Mouse (Mus musculus) hindbrain, embryonic 11.5 days (tissue): ENCODE results near the gene Pard3b. TPM values are rescaled to one million over a fixed set of nuclear protein-coding genes. Genes with fewer than 3 reads are reported as not detected.

Source experiments
- ATAC-seq: fragments of 200-750 bp; cut with Nextera tagmentation; 2 replicates; pipeline ENCODE4 v1.8.0; 2017; ENCODE audit warnings: mild to moderate bottlenecking, moderate TSS enrichment, moderate library complexity; ENCODE audit not compliant: low FRiP score
- DNase-seq: peaks from one replicate; pipeline ENCODE4 v3.0.0-alpha.2; 2015; ENCODE audit warnings: low spot score
- H3K27ac ChIP-seq: fragments of 300-500 bp; sonication (generic); 2 replicates; pipeline ENCODE4 v1.5.1; 2014; ENCODE audit warnings: mild to moderate bottlenecking, low read depth, low read length
- H3K27me3 ChIP-seq: fragments of 300-500 bp; sonication (generic); 2 replicates; pipeline ENCODE4 v1.6.1; 2014; ENCODE audit warnings: mild to moderate bottlenecking, low read length, moderate library complexity, mixed read lengths; ENCODE audit not compliant: control insufficient read depth, insufficient read depth
- H3K36me3 ChIP-seq: fragments of 300-500 bp; sonication (generic); 2 replicates; pipeline ENCODE4 v1.6.1; 2014; ENCODE audit warnings: mild to moderate bottlenecking, low read length, moderate library complexity, mixed read lengths; ENCODE audit not compliant: control insufficient read depth, insufficient read depth
- H3K4me1 ChIP-seq: fragments of 300-500 bp; sonication (generic); replicated peaks from 2 replicates; pipeline ENCODE4 v1.6.1; 2014; ENCODE audit warnings: low read length, mixed read lengths; ENCODE audit not compliant: control insufficient read depth, insufficient read depth
- H3K4me2 ChIP-seq: fragments of 300-500 bp; sonication (generic); replicated peaks from 2 replicates; pipeline ENCODE4 v1.6.1; 2014; ENCODE audit warnings: mild to moderate bottlenecking, low read depth, low read length
- H3K4me3 ChIP-seq: fragments of 300-500 bp; sonication (generic); 2 replicates; pipeline ENCODE4 v1.5.1; 2014; ENCODE audit warnings: low read depth, low read length
- H3K9ac ChIP-seq: fragments of 300-500 bp; sonication (generic); 2 replicates; pipeline ENCODE4 v1.6.1; 2014; ENCODE audit warnings: low read depth, low read length
- H3K9me3 ChIP-seq: fragments of 300-500 bp; sonication (generic); 2 replicates; pipeline ENCODE4 v1.6.1; 2016; ENCODE audit warnings: low read length; ENCODE audit not compliant: control insufficient read depth
- WGBS: fragments of 180-500 bp; shearing (Covaris S2); extraction: QIAGEN DNeasy Blood & Tissue Kit; methylation state at CpG from one replicate; pipeline ENCODE4 v1.1.7; 2014; 5-methylcytosine and 5-hydroxymethylcytosine counted together
- polyA plus RNA-seq: library from polyadenylated mRNA; unstranded; fragments of >200 nt; fragmentation: Nextera tagmentation; extraction: Ambion mirVana; gene quantifications from 2 replicates; pipeline ENCODE4 v1.2.1, GENCODE M21; 2014

The Pard3b gene
- polyA plus RNA-seq, 1 experiment from 2014 or later, result 16.8 TPM

- Histone ChIP-seq H3K36me3 (no peaks in the 10 kb centered on the region), H3K27me3 (no peaks in the 10 kb centered on the region), H3K4me2 (no peak overlapping the region), H3K4me1 (no peaks in the 10 kb centered on the region), H3K9me3 (no peaks in the 10 kb centered on the region), H3K27ac (no peak overlapping the region), H3K9ac (no peak overlapping the region), H3K4me3 (no peak overlapping the region)
- WGBS, result 67% methylated on average over 5 of the region's 5 CpGs
- no peak for DNase-seq
- no peak for ATAC-seq
Measured at GRCm38 (mm10) chr1:61925541-61925940, 286.9 kb downstream of the Pard3b start.

GRCm38 (mm10) chr1:61928131-61928761 lies 289.6 kb downstream of the Pard3b start:
- no peaks in the 10 kb centered on the region for H3K9me3 ChIP-seq
- WGBS, result 57% methylated on average over 7 of the region's 7 CpGs
- H3K4me3 ChIP-seq, result no peak overlapping the region
- H3K4me1 ChIP-seq, result no peaks in the 10 kb centered on the region
- no peaks in the 10 kb centered on the region for H3K36me3 ChIP-seq
- ATAC-seq (no peak), DNase-seq (no peak)
- no peak overlapping the region for H3K27ac ChIP-seq
- H3K27me3 ChIP-seq, result no peaks in the 10 kb centered on the region
- H3K4me2 ChIP-seq, result no peak overlapping the region
- H3K9ac ChIP-seq, result no peak overlapping the region

GRCm38 (mm10) chr1:61933574-61933973 lies 294.9 kb downstream of the Pard3b start:
- ATAC-seq, result no peak
- no peak overlapping the region for H3K9ac ChIP-seq
- no peak for DNase-seq
- H3K27me3 ChIP-seq, result no peaks in the 10 kb centered on the region
- no peaks in the 10 kb centered on the region for H3K9me3 ChIP-seq
- no peak overlapping the region for H3K4me2 ChIP-seq
- H3K27ac ChIP-seq, result no peak overlapping the region
- WGBS, result 82% methylated on average over 2 of the region's 2 CpGs
- H3K36me3 ChIP-seq, result no peaks in the 10 kb centered on the region
- H3K4me1 ChIP-seq, result no peaks in the 10 kb centered on the region
- H3K4me3 ChIP-seq, result no peak overlapping the region

GRCm38 (mm10) chr1:61934760-61935159 lies 296.1 kb downstream of the Pard3b start:
- Histone ChIP-seq H3K9ac (no peak overlapping the region), H3K36me3 (no peaks in the 10 kb centered on the region), H3K4me1 (no peaks in the 10 kb centered on the region), H3K27me3 (no peaks in the 10 kb centered on the region), H3K4me2 (no peak overlapping the region), H3K9me3 (no peaks in the 10 kb centered on the region), H3K4me3 (no peak overlapping the region), H3K27ac (no peak overlapping the region)
- no peak for DNase-seq
- ATAC-seq, result no peak
- whole genome bisulfite sequencing, result 84% methylated on average over 4 of the region's 4 CpGs

GRCm38 (mm10) chr1:61939882-61940281 lies 301.3 kb downstream of the Pard3b start:
- no peak for ATAC-seq

GRCm38 (mm10) chr1:61961533-61961932 lies 322.9 kb downstream of the Pard3b start:
- H3K9ac ChIP-seq, result no peak overlapping the region
- no peaks in the 10 kb centered on the region for H3K27me3 ChIP-seq
- DNase-seq (no peak), ATAC-seq (no peak)
- H3K4me1 ChIP-seq, result no peaks in the 10 kb centered on the region
- no peak overlapping the region for H3K4me3 ChIP-seq
- H3K9me3 ChIP-seq, result no peaks in the 10 kb centered on the region
- H3K36me3 ChIP-seq, result no peaks in the 10 kb centered on the region
- no peak overlapping the region for H3K4me2 ChIP-seq
- WGBS, result 93% methylated on average over 9 of the region's 9 CpGs
- no peak overlapping the region for H3K27ac ChIP-seq

More at GRCm38 (mm10) chr1:61939882-61940281, 301.3 kb downstream of the Pard3b start:
- Histone ChIP-seq H3K27ac (no peak overlapping the region), H3K9me3 (no peaks in the 10 kb centered on the region), H3K4me3 (no peak overlapping the region), H3K36me3 (no peaks in the 10 kb centered on the region), H3K4me2 (no peak overlapping the region), H3K9ac (no peak overlapping the region), H3K4me1 (no peaks in the 10 kb centered on the region), H3K27me3 (no peaks in the 10 kb centered on the region)
- 91% methylated on average over 10 of the region's 10 CpGs for WGBS
- no peak for DNase-seq

- WGBS, result 89% methylated on average over 4 of the region's 4 CpGs
- Histone ChIP-seq H3K27ac (no peak overlapping the region), H3K9me3 (no peaks in the 10 kb centered on the region), H3K4me1 (no peaks in the 10 kb centered on the region), H3K4me2 (no peak overlapping the region), H3K4me3 (no peak overlapping the region), H3K36me3 (no peaks in the 10 kb centered on the region), H3K27me3 (no peaks in the 10 kb centered on the region), H3K9ac (no peak overlapping the region)
- ATAC-seq (no peak), DNase-seq (no peak)
Measured at GRCm38 (mm10) chr1:61962571-61962970, 323.9 kb downstream of the Pard3b start.

GRCm38 (mm10) chr1:61967124-61967523 lies 328.5 kb downstream of the Pard3b start:
- WGBS, result 79% methylated on average over 3 of the region's 3 CpGs
- peak; percentile 19 for DNase-seq
- no peak for ATAC-seq

GRCm38 (mm10) chr1:61967807-61968206 lies 329.2 kb downstream of the Pard3b start:
- Histone ChIP-seq H3K9me3 (no peaks in the 10 kb centered on the region), H3K4me2 (no peak overlapping the region), H3K27ac (no peak overlapping the region), H3K4me1 (no peaks in the 10 kb centered on the region), H3K36me3 (no peaks in the 10 kb centered on the region), H3K4me3 (no peak overlapping the region), H3K9ac (no peak overlapping the region), H3K27me3 (no peaks in the 10 kb centered on the region)
- peak; percentile 40; the same call in 1 of the 2 replicates for ATAC-seq
- no peak for DNase-seq
- 67% methylated on average over 4 of the region's 4 CpGs for WGBS

More at GRCm38 (mm10) chr1:61967124-61967523, 328.5 kb downstream of the Pard3b start:
- Histone ChIP-seq H3K4me1 (no peaks in the 10 kb centered on the region), H3K36me3 (no peaks in the 10 kb centered on the region), H3K27ac (no peak overlapping the region), H3K4me2 (no peak overlapping the region), H3K27me3 (no peaks in the 10 kb centered on the region), H3K4me3 (no peak overlapping the region), H3K9me3 (no peaks in the 10 kb centered on the region), H3K9ac (no peak overlapping the region)
